Mouse (Mus musculus): ENCODE measurements around the gene BC048679.

The BC048679 gene

GRCm38 (mm10) chr7:81476833-81477232 is 21.2 kb downstream of the BC048679 start:
- no peak for DNase-seq (ENCODE audit: low read depth)

DNA sequence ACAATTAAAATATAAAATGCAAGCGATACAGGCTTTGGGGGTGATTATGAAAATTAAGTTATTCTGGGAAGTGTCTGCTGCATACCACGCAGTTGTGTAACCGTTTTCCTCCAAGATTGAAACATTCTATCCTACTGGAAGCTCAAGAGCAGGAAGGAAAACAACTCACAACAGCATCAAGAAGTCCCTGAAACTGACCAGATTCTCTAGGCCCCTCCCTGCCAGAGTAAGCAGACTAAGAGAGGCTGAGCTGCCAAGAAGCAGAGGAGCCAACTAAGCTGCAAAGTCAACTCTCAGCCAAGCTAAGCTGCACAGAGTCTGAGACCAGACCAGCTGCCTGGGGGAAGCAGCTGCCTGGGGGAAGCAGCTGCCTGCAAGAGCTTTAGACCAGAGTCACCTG is 22.9 kb downstream of the BC048679 start:
- no peak for DNase-seq (ENCODE audit: low read depth)

- DNase-seq (ENCODE audit: low read depth), result no peak
Measured at GRCm38 (mm10) chr7:81464906-81465450, 33.1 kb downstream of the BC048679 start.

- peak; percentile 28 for DNase-seq (ENCODE audit: low read depth)
Measured at GRCm38 (mm10) chr7:81464116-81464515, 34.0 kb downstream of the BC048679 start.

DNA sequence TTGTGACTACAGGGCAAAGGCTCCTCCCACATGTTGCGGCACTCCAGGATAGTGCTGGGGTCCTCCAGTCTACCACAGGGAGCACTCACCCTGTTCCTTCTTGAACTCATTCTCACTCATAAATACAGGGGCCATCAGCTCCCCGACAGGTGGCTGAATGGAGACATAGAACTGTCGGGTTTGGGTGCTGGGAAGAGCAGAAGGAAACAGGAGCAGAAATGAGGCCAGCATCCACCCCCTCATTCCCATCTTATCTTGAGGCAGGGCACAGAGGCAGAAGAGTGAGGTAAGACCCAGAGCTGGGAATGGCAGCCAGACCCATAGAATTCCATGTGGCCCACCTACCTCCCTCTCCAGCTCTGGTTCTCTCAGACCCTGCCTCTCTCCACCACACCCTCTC is 35.3 kb downstream of the BC048679 start:
- no peak for DNase-seq (ENCODE audit: low read depth)

- no peak for DNase-seq (ENCODE audit: low read depth)
Measured at GRCm38 (mm10) chr7:81455155-81455651, 42.9 kb downstream of the BC048679 start, which contains the start of gene Cpeb1. TSS of gene Cpeb1 (minus strand) at chr7:81455465.

- DNase-seq (ENCODE audit: low read depth), result no peak
Measured at GRCm38 (mm10) chr7:81454331-81455039, 43.6 kb downstream of the BC048679 start.

GRCm38 (mm10) chr7:81453443-81454274 is 44.4 kb downstream of the BC048679 start:
- DNase-seq (ENCODE audit: low read depth), result no peak

GRCm38 (mm10) chr7:81452971-81453441 is 45.1 kb downstream of the BC048679 start:
- no peak for DNase-seq (ENCODE audit: low read depth)
